ENCODE assay signal across 24 mouse cellular contexts in the genomic region with DNA sequence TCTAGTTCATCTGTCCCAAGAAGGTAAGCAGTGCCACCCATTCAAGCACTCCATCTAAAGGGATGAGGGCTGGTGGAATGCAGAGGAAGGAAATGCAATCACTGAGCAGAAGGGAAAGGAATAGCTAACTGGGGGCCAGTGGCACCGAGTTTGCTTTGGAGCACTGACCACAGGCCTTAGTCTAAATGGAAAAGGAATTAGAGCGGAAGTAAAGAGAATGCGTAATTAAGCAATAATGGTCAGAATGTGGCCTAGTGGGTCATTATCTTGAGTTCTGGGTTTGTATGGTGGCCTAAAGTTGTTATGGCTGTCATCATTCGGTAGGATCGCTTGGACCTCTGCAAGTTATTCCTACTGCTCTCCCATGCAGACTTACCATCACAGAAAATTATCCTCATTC.
DNase-seq lines count a peak whose midpoint lies in the region; ATAC-seq lines count a peak whose summit lies in the region.
"Had no signal": no experiment of that assay in that cellular context is flagged by ENCODE, and none has a peak within 500 bp of the region (broad histone marks: within the 10 kb centered on the region; RNA-seq: fewer than 3 reads in every experiment).

No protein-coding gene starts in this region.

- no peak overlapping the region for H3K4me2 ChIP-seq in midbrain, embryonic 11.5 days
- no peak overlapping the region for H3K4me2 ChIP-seq in midbrain, embryonic 14.5 days (ENCODE audit: low read length)
- H3K4me2 ChIP-seq: embryonic facial prominence, embryonic 13.5 days; embryonic facial prominence, embryonic 15.5 days; forebrain, embryonic 12.5 days had no signal

- H3K27ac ChIP-seq in midbrain, embryonic 11.5 days (ENCODE audit: low read depth, low read length): no peak overlapping the region
- H3K27ac ChIP-seq in midbrain, embryonic 14.5 days (replicated peaks; ENCODE audit: low read depth, low read length): no peak overlapping the region
- H3K27ac ChIP-seq: embryonic facial prominence, embryonic 13.5 days; embryonic facial prominence, embryonic 15.5 days; forebrain, embryonic 10.5 days; forebrain, embryonic 12.5 days had no signal

- no peaks in the 10 kb centered on the region for H3K36me3 ChIP-seq in midbrain, embryonic 11.5 days (ENCODE audit: control insufficient read depth, insufficient read depth, low read length)
- no peaks in the 10 kb centered on the region for H3K36me3 ChIP-seq in midbrain, embryonic 14.5 days (ENCODE audit: control insufficient read depth, insufficient read depth, low read length)
- H3K36me3 ChIP-seq: embryonic facial prominence, embryonic 13.5 days; embryonic facial prominence, embryonic 15.5 days; forebrain, embryonic 10.5 days; forebrain, embryonic 12.5 days had no signal

- no peak overlapping the region for H3K9ac ChIP-seq in midbrain, embryonic 11.5 days (ENCODE audit: low read length)
- no peak overlapping the region for H3K9ac ChIP-seq in midbrain, embryonic 14.5 days (replicated peaks; ENCODE audit: low read length)
- H3K9ac ChIP-seq: embryonic facial prominence, embryonic 13.5 days; embryonic facial prominence, embryonic 15.5 days; forebrain, embryonic 12.5 days had no signal

- ATAC-seq in midbrain, embryonic 11.5 days (ENCODE audit: low FRiP score): no peak
- ATAC-seq in midbrain, embryonic 14.5 days (ENCODE audit: low FRiP score, low TSS enrichment): no peak
- ATAC-seq: activated CD4-positive, CD25-positive, alpha-beta regulatory T cell, adult 4 months; forebrain, embryonic 14.5 days; forebrain, embryonic 16.5 days; Patski had no signal

- H3K9me3 ChIP-seq in midbrain, embryonic 11.5 days (ENCODE audit: control insufficient read depth, low read length): peaks cover 3% of the 10 kb centered on the region; the same call in 1 of the 2 replicates
- H3K9me3 ChIP-seq in midbrain, embryonic 14.5 days (ENCODE audit: control insufficient read depth, low read length): peaks cover 12% of the 10 kb centered on the region
- H3K9me3 ChIP-seq: embryonic facial prominence, embryonic 15.5 days; forebrain, embryonic 12.5 days had no signal

- H3K4me1 ChIP-seq in midbrain, embryonic 11.5 days (ENCODE audit: control insufficient read depth, insufficient read depth, low read length): no peaks in the 10 kb centered on the region
- H3K4me1 ChIP-seq in midbrain, embryonic 14.5 days (ENCODE audit: control insufficient read depth, insufficient read depth, low read length): no peaks in the 10 kb centered on the region
- H3K4me1 ChIP-seq: embryonic facial prominence, embryonic 13.5 days; embryonic facial prominence, embryonic 15.5 days; forebrain, embryonic 10.5 days; forebrain, embryonic 12.5 days had no signal

- no peaks in the 10 kb centered on the region for H3K27me3 ChIP-seq in midbrain, embryonic 11.5 days (ENCODE audit: control insufficient read depth, insufficient read depth, low read length)
- H3K27me3 ChIP-seq in midbrain, embryonic 14.5 days (ENCODE audit: control insufficient read depth, insufficient read depth, low read length): no peaks in the 10 kb centered on the region
- H3K27me3 ChIP-seq: embryonic facial prominence, embryonic 13.5 days; embryonic facial prominence, embryonic 15.5 days; forebrain, embryonic 12.5 days; Patski had no signal

- WGBS in midbrain, embryonic 11.5 days: 90% methylated on average over 5 of the region's 5 CpGs
- 97% methylated on average over 5 of the region's 5 CpGs for WGBS in midbrain, embryonic 14.5 days

- no peak overlapping the region for H3K4me3 ChIP-seq in midbrain, embryonic 11.5 days (ENCODE audit: low read depth, low read length)
- H3K4me3 ChIP-seq in midbrain, embryonic 14.5 days (replicated peaks; ENCODE audit: low read depth, low read length): no peak overlapping the region
- H3K4me3 ChIP-seq: embryonic facial prominence, embryonic 13.5 days; embryonic facial prominence, embryonic 15.5 days; erythroblast, embryonic 14.5 days; forebrain, embryonic 10.5 days; forebrain, embryonic 12.5 days had no signal

- peak; percentile 23 for DNase-seq in midbrain, embryonic 11.5 days (ENCODE audit: low spot score, missing footprints)
- DNase-seq in midbrain, embryonic 14.5 days: no peak
- peak; percentile 77 for DNase-seq in retina, postnatal 1 day
- DNase-seq in cerebellum, postnatal 4 days (ENCODE audit: low spot score in 2 of 2): no peak
- no peak for DNase-seq in urinary bladder, postnatal 25 days (ENCODE audit: low spot score)
- DNase-seq: adrenal gland, adult 8-10 months; adrenal gland, postnatal 14 days; adrenal gland, postnatal 36 days; B cell, adult 2 months; cerebellum, adult 11-12 months; cerebellum, adult 2 months; cerebellum, adult 9-10 months; cerebellum, postnatal 10 days; cerebellum, postnatal 25 days; embryo, embryonic 11 days had no signal

Comparison
In these comparisons a context has a peak if more than half of its experiments do, and no peak if none do; other contexts are left out.
1. DNase-seq: peak in midbrain, embryonic 11.5 days (single experiment) and retina, postnatal 1 day (single experiment); none in midbrain, embryonic 14.5 days (single experiment), cerebellum, postnatal 4 days (0 of 2) and urinary bladder, postnatal 25 days (single experiment).